Mouse (Mus musculus) lung, postnatal 0 days (tissue): ENCODE results near the gene Card11.

Source experiments
- CTCF ChIP-seq: IDR thresholded peaks from 2 replicates; pipeline ENCODE4 v1.5.1; 2016; ENCODE audit warnings: antibody characterized with exemption, mild to moderate bottlenecking
- EP300 ChIP-seq: IDR thresholded peaks from 2 replicates; pipeline ENCODE4 v1.6.1; 2016; ENCODE audit warnings: antibody characterized with exemption, mild to moderate bottlenecking, control low read depth

DNA sequence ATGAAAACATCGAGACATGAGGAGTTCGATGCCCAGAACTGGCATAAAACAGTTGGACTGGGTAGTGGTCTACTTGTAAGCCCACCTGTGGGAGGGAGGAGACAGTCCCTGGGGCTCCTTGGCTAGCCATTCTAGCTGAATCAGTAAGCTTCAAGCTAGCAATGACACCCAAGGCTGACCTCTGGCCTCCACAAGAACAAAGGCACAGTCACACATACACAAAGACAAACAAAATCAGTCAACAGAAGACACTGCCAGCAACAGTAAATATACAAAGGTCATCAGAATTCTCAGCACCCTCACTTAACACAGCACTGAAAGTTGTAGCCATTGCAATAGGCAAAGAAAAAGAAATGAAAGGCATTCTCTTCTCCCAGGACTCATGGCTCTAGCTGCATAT is 177.0 kb downstream of the Card11 start:
- no peak for TF ChIP-seq CTCF
- TF ChIP-seq EP300 = no peak
